Mouse (Mus musculus) stomach, postnatal 0 days (tissue): ENCODE data around the gene Ftl1.

Experiments
- CTCF ChIP-seq: IDR thresholded peaks from 2 replicates; pipeline ENCODE4 v1.5.1; 2016; ENCODE audit warnings: antibody characterized with exemption, low read depth, mild to moderate bottlenecking, moderate library complexity
- EP300 ChIP-seq: optimal IDR thresholded peaks from 2 replicates; pipeline ENCODE3; 2016; ENCODE audit warnings: antibody characterized with exemption

- TF ChIP-seq CTCF (no peak), EP300 (no peak)
Observed at GRCm38 (mm10) chr7:45460377-45460776, 693 bp upstream of the Ftl1 start.
